Mouse (Mus musculus) bone marrow macrophage, adult 2 months (primary cell): ENCODE results near the gene Tmem109.
A peak's percentile ranks its signal among the peaks of the same experiment; 100 is the strongest.

Source experiments
- CTCF ChIP-seq: IDR thresholded peaks from 2 replicates; pipeline ENCODE4 v1.5.1; 2012; ENCODE audit warnings: low read depth, mild to moderate bottlenecking, low read length, moderate library complexity
- POLR2A ChIP-seq: IDR thresholded peaks from 2 replicates; pipeline ENCODE4 v1.6.1; 2012; ENCODE audit warnings: mild to moderate bottlenecking, low read depth, low read length, borderline replicate concordance

DNA sequence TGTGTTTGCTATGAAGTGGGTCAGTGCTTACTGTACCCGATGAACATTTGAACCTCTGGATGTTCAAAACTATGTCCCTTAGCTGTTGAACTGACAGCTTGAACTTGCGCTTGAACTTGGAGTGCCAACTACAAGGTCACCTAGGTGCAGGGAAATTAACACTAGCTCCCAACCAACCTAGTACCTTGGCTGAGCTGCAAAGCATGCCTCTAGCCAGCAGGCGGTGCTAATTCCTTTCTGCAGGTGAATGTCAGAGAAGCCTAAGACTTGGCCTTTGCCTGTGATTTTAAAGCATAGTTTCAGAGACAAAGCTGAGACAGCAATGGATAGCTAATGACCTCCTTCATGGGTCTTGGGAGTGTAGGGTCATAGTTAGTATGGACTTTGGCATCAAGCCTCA lies 26.1 kb upstream of the Tmem109 start:
- TF ChIP-seq POLR2A (no peak), CTCF (peak; percentile 35; the same call in 1 of the 2 replicates)
